Comparison of ENCODE assay signal across 9 mouse cellular contexts in genomic region chr7:145206801-145207200, GRCm38 (mm10). TPM values are rescaled to one million over a fixed set of nuclear protein-coding genes. Genes with fewer than 3 reads are reported as not detected.
DNase-seq lines count a peak whose midpoint lies in the region; ATAC-seq lines count a peak whose summit lies in the region.
"Had no signal": no experiment of that assay in that cellular context is flagged by ENCODE, and none has a peak within 500 bp of the region (broad histone marks: within the 10 kb centered on the region; RNA-seq: fewer than 3 reads in every experiment).

No protein-coding gene starts in this region.

- 73% methylated on average over 6 of the region's 6 CpGs for WGBS in kidney, embryonic 14.5 days
- 63% methylated on average over 6 of the region's 6 CpGs for WGBS in embryonic facial prominence, embryonic 14.5 days
- 76% methylated on average over 6 of the region's 6 CpGs for WGBS in intestine, embryonic 16.5 days
- 45% methylated on average over 6 of the region's 6 CpGs for WGBS in neural tube, embryonic 13.5 days

- H3K9ac ChIP-seq in kidney, embryonic 14.5 days (ENCODE audit: low read depth, low read length): peak overlapping the region; percentile 68
- peak overlapping the region; percentile 69 for H3K9ac ChIP-seq in embryonic facial prominence, embryonic 14.5 days (ENCODE audit: low read depth, low read length)
- H3K9ac ChIP-seq in intestine, embryonic 16.5 days (ENCODE audit: low read depth, low read length): peak overlapping the region; percentile 80
- peak overlapping the region; percentile 68 for H3K9ac ChIP-seq in neural tube, embryonic 13.5 days

- H3K27ac ChIP-seq in kidney, embryonic 14.5 days (ENCODE audit: low read depth, low read length): peak overlapping the region; percentile 95
- peak overlapping the region; percentile 88 for H3K27ac ChIP-seq in embryonic facial prominence, embryonic 14.5 days (replicated peaks; ENCODE audit: low read depth, low read length)
- H3K27ac ChIP-seq in intestine, embryonic 16.5 days (ENCODE audit: low read length): peak overlapping the region; percentile 91
- peak overlapping the region; percentile 91 for H3K27ac ChIP-seq in neural tube, embryonic 13.5 days (replicated peaks)

- H3K4me3 ChIP-seq in kidney, embryonic 14.5 days (ENCODE audit: low read length): no peak overlapping the region
- H3K4me3 ChIP-seq in embryonic facial prominence, embryonic 14.5 days (ENCODE audit: low read depth, low read length): no peak overlapping the region
- H3K4me3 ChIP-seq in intestine, embryonic 16.5 days (ENCODE audit: low read length): no peak overlapping the region
- no peak overlapping the region for H3K4me3 ChIP-seq in neural tube, embryonic 13.5 days

- H3K9me3 ChIP-seq in kidney, embryonic 14.5 days (ENCODE audit: control insufficient read depth, low read length): no peaks in the 10 kb centered on the region
- no peaks in the 10 kb centered on the region for H3K9me3 ChIP-seq in embryonic facial prominence, embryonic 14.5 days (ENCODE audit: control insufficient read depth, low read length)
- no peaks in the 10 kb centered on the region for H3K9me3 ChIP-seq in intestine, embryonic 16.5 days (ENCODE audit: control insufficient read depth, low read length)
- no peaks in the 10 kb centered on the region for H3K9me3 ChIP-seq in neural tube, embryonic 13.5 days
- H3K9me3 ChIP-seq: G1E had no signal

- H3K4me1 ChIP-seq in kidney, embryonic 14.5 days (ENCODE audit: control insufficient read depth, insufficient read depth, low read length): peaks cover 21% of the 10 kb centered on the region
- H3K4me1 ChIP-seq in embryonic facial prominence, embryonic 14.5 days (ENCODE audit: control insufficient read depth, insufficient read depth, low read length): peaks cover 25% of the 10 kb centered on the region
- H3K4me1 ChIP-seq in intestine, embryonic 16.5 days (ENCODE audit: control insufficient read depth, insufficient read depth, low read length): peaks cover 27% of the 10 kb centered on the region
- H3K4me1 ChIP-seq in neural tube, embryonic 13.5 days (replicated peaks): peaks cover 33% of the 10 kb centered on the region

- 0 out of 2 replicates have a peak overlapping the region, but pooled peaks have one; percentile 35 for H3K4me2 ChIP-seq in kidney, embryonic 14.5 days (replicated peaks; ENCODE audit: low read depth, low read length)
- H3K4me2 ChIP-seq in embryonic facial prominence, embryonic 14.5 days (ENCODE audit: low read depth, low read length): peak overlapping the region; percentile 48
- peak overlapping the region; percentile 57 for H3K4me2 ChIP-seq in intestine, embryonic 16.5 days (ENCODE audit: low read depth, low read length)
- H3K4me2 ChIP-seq in neural tube, embryonic 13.5 days: peak overlapping the region; percentile 42; the same call in 1 of the 2 replicates

- ATAC-seq in kidney, embryonic 14.5 days (ENCODE audit: low FRiP score, low TSS enrichment): no peak
- ATAC-seq in embryonic facial prominence, embryonic 14.5 days (ENCODE audit: low read depth): no peak
- no peak for ATAC-seq in intestine, embryonic 16.5 days
- ATAC-seq in neural tube, embryonic 13.5 days (ENCODE audit: low read depth): peak; percentile 18; the same call in 1 of the 2 replicates
- ATAC-seq in erythroblast, adult 5-6 weeks (replicated peaks; ENCODE audit: low FRiP score, poor library complexity, severe bottlenecking): no peak

- DNase-seq in kidney, adult 18-20 months: no peak
- no peak for DNase-seq in embryonic facial prominence, embryonic 14.5 days (ENCODE audit: low spot score)
- no peak for DNase-seq in cerebellum, postnatal 14 days
- no peak for DNase-seq in gastrocnemius, postnatal 4 days (ENCODE audit: low spot score in 2 of 2)

- no peaks in the 10 kb centered on the region for H3K27me3 ChIP-seq in kidney, embryonic 14.5 days (ENCODE audit: control insufficient read depth, insufficient read depth, low read length)
- H3K27me3 ChIP-seq in embryonic facial prominence, embryonic 14.5 days (replicated peaks; ENCODE audit: control insufficient read depth, insufficient read depth, low read length): no peaks in the 10 kb centered on the region
- H3K27me3 ChIP-seq in intestine, embryonic 16.5 days (replicated peaks; ENCODE audit: control insufficient read depth, insufficient read depth, low read length): no peaks in the 10 kb centered on the region
- H3K27me3 ChIP-seq in neural tube, embryonic 13.5 days: 0 out of 2 replicates have a peak, but pooled peaks cover 3% of the 10 kb centered on the region

- no peaks in the 10 kb centered on the region for H3K36me3 ChIP-seq in kidney, embryonic 14.5 days (ENCODE audit: control insufficient read depth, insufficient read depth, low read length)
- H3K36me3 ChIP-seq in embryonic facial prominence, embryonic 14.5 days (ENCODE audit: control insufficient read depth, insufficient read depth, low read length): no peaks in the 10 kb centered on the region
- H3K36me3 ChIP-seq in intestine, embryonic 16.5 days (ENCODE audit: control insufficient read depth, insufficient read depth, low read length): no peaks in the 10 kb centered on the region
- H3K36me3 ChIP-seq in neural tube, embryonic 13.5 days: no peaks in the 10 kb centered on the region
- H3K36me3 ChIP-seq: G1E had no signal

RNA-seq across cellular contexts. Expression of gene 1810010D01Rik, which starts 1.1 kb away (rescaled TPM):
- 0.46 TPM in 1 of 2 replicates, not detected in the other for polyA plus RNA-seq in kidney, embryonic 14.5 days (2014; fragmentation: Nextera tagmentation; extraction: Ambion mirVana)
- not detected in 2 replicates for polyA plus RNA-seq in embryonic facial prominence, embryonic 14.5 days (2014; fragmentation: Nextera tagmentation; extraction: Ambion mirVana)
- polyA plus RNA-seq in intestine, embryonic 16.5 days (2015; fragmentation: Nextera tagmentation; extraction: Ambion mirVana): 0.54 and 0.65 TPM in 2 replicates
- polyA plus RNA-seq in neural tube, embryonic 13.5 days (2015; fragmentation: Nextera tagmentation; extraction: Ambion mirVana): not detected in 2 replicates
- under 1 TPM in 1 of 2 experiments, not detected in 1; 0.31 TPM for total RNA-seq in gastrocnemius, postnatal 4 days (2021)
- not detected in 2 replicates for total RNA-seq in erythroblast, adult 5-6 weeks (2015; ENCODE audit: low replicate concordance)
- total RNA-seq in erythroblast, adult 5-6 weeks (2017; ENCODE audit: low replicate concordance): not detected in 2 replicates
- total RNA-seq: G1E had no signal
- polyA plus RNA-seq: G1E had no signal
